Comparison of ENCODE assay signal across 7 mouse cellular contexts in the genomic region with DNA sequence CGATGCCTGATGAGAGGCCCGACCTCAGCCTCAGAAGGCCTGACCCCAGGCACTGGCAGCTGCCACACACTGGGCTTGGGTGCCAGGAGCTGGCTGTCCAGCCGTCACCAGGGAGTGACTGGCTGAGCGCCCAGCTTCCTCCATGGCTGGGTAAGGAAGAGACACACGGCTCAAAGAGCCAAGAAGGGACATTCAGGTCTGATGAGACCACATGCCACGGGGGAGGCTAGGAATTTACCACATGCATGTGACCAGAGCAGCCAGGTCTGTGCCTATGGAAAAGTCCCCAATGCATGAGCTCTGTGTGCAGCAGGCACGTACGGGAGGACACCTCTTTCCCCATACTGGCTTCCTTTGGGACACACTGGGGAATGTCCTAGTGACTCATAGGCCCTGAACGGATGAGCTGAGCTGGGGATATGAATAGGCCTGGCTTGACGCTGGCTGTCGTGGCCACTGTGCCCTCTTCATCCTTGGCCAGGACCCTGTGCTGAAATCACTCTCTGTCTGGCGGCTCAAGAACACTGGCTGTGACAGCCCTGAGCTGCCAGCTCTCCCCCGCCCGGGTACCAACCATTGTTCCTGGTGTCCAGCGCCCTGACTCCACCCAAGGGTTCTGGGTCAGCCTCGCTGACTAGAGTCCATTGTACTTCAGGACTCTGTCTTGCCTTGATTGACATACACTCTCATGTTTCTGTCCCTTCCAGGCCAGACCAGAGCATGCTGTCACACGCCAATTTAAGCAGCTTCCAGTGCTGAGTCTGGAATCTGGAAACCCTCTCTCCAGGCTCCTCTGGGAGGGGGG. TPM values are rescaled to one million over a fixed set of nuclear protein-coding genes. Genes with fewer than 3 reads are reported as not detected.
DNase-seq lines count a peak whose midpoint lies in the region; ATAC-seq lines count a peak whose summit lies in the region.

No protein-coding gene starts in this region.

- 53% methylated on average over 17 of the region's 17 CpGs for whole genome bisulfite sequencing in heart, embryonic 12.5 days

- DNase-seq in urinary bladder, postnatal 14 days (ENCODE audit: low spot score) = peak; percentile 24
- no peak for DNase-seq in urinary bladder, adult 18-20 months (ENCODE audit: low spot score in 2 of 2)
- peak; percentile 78 to 86 for DNase-seq in cerebellum, postnatal 14 days
- peak; percentile 56 to 78 for DNase-seq in kidney, postnatal 36 days
- peak; percentile 60 for DNase-seq in testis, postnatal 10 days (ENCODE audit: low spot score)
- no peak for DNase-seq in embryo, embryonic 10 days (ENCODE audit: low spot score)

- no peak overlapping the region for H3K9ac ChIP-seq in heart, embryonic 12.5 days

- no peaks in the 10 kb centered on the region for H3K27me3 ChIP-seq in heart, embryonic 12.5 days (replicated peaks)

- H3K4me1 ChIP-seq in heart, embryonic 12.5 days (replicated peaks) = peaks cover 42% of the 10 kb centered on the region

- H3K4me2 ChIP-seq in heart, embryonic 12.5 days = peak overlapping the region; percentile 1; the same call in 1 of the 2 replicates

- H3K9me3 ChIP-seq in heart, embryonic 12.5 days (replicated peaks) = no peaks in the 10 kb centered on the region

- peaks cover 17% of the 10 kb centered on the region for H3K36me3 ChIP-seq in heart, embryonic 12.5 days

- ATAC-seq in heart, embryonic 12.5 days (ENCODE audit: insufficient number of reproducible peaks, low FRiP score) = peak; percentile 49

- H3K4me3 ChIP-seq in heart, embryonic 12.5 days = no peak overlapping the region

- H3K27ac ChIP-seq in heart, embryonic 12.5 days (ENCODE audit: poor library complexity, severe bottlenecking) = peak overlapping the region; percentile 85

RNA-seq across cellular contexts. Expression of a gene that starts 9.3 kb away (rescaled TPM):
- 34.7 and 39.8 TPM in 2 replicates for polyA plus RNA-seq in heart, embryonic 12.5 days (2016; fragmentation: Nextera tagmentation; extraction: Ambion mirVana)

Comparison
In these comparisons a context has a peak if more than half of its experiments do, and no peak if none do; other contexts are left out.
1. DNase-seq: peak in urinary bladder, postnatal 14 days (single experiment), cerebellum, postnatal 14 days (2 of 2), kidney, postnatal 36 days (2 of 2) and testis, postnatal 10 days (single experiment); none in urinary bladder, adult 18-20 months (0 of 2) and embryo, embryonic 10 days (single experiment).